Mouse (Mus musculus): Measurements from ENCODE around the gene Nufip2.

GRCm38 (mm10) chr11:77672746-77673145 is 13.2 kb upstream of the Nufip2 start:
- TF ChIP-seq CTCF (conservative IDR thresholded peaks at IDR 0.05; ENCODE audit: low read length) (no peak), NANOG (IDR thresholded peaks at IDR 0.05; ENCODE audit: borderline replicate concordance, low read length) (no peak), POU5F1 (IDR thresholded peaks at IDR 0.05; ENCODE audit: borderline replicate concordance, low read length) (no peak)
